Mouse (Mus musculus) CH12.LX (cell line): ENCODE data around the gene Usp19. TPM values are rescaled to one million over a fixed set of nuclear protein-coding genes. Genes with fewer than 3 reads are reported as not detected.

ENCODE experiments used
- DNase-seq: peaks from one replicate; pipeline ENCODE4 v3.0.0-alpha.2; 2013; ENCODE audit errors: extremely low read depth
- H3K27ac ChIP-seq: 2 replicates; pipeline ENCODE4 v1.5.1; 2012; ENCODE audit warnings: low read depth, mild to moderate bottlenecking, control low read depth, moderate library complexity; ENCODE audit not compliant: insufficient read depth
- H3K27me3 ChIP-seq: replicated peaks from 2 replicates; pipeline ENCODE3; 2012; ENCODE audit warnings: inconsistent platforms
- H3K36me3 ChIP-seq, 2 experiments: replicated peaks in 1 of 2; 2 replicates each; pipeline versions ENCODE3 to v1.6.1; 2012; ENCODE audit warnings: inconsistent platforms in 1 of 2, low read length in 1 of 2, mild to moderate bottlenecking in 1 of 2, mixed read lengths in 1 of 2, moderate library complexity in 1 of 2; ENCODE audit not compliant: control insufficient read depth in 1 of 2, insufficient read depth in 1 of 2
- H3K4me1 ChIP-seq, 2 experiments: 2 replicates each; pipeline ENCODE4 v1.6.1; 2012; ENCODE audit warnings: inconsistent platforms in 1 of 2, moderate library complexity in 1 of 2; ENCODE audit not compliant: insufficient read depth in 2 of 2, control insufficient read depth in 1 of 2
- H3K4me2 ChIP-seq: 2 replicates; pipeline ENCODE4 v1.6.1; 2012; ENCODE audit warnings: low read depth, mild to moderate bottlenecking, control low read depth; ENCODE audit not compliant: poor library complexity, insufficient read depth, severe bottlenecking
- H3K4me3 ChIP-seq, 3 experiments: fragments of 150-350 bp in 1 of 3; sonication (generic) in 1 of 3; replicated peaks in 1 of 3; 2 replicates each; pipeline versions ENCODE3 to v1.5.1; 2011 to 2012; ENCODE audit warnings: low read depth in 2 of 3, low read length in 2 of 3, mild to moderate bottlenecking in 2 of 3, moderate library complexity in 2 of 3, control low read depth in 1 of 3, improper control_type of control experiment in 1 of 3, inconsistent platforms in 1 of 3, mixed read lengths in 1 of 3; ENCODE audit not compliant: poor library complexity in 1 of 3
- H3K79me2 ChIP-seq: replicated peaks from 2 replicates; pipeline ENCODE4 v1.6.1; 2012; ENCODE audit warnings: mild to moderate bottlenecking, moderate library complexity; ENCODE audit not compliant: control insufficient read depth, poor library complexity, insufficient read depth, severe bottlenecking; ENCODE audit errors: extremely low read depth
- H3K9ac ChIP-seq: 2 replicates; pipeline ENCODE4 v1.6.1; 2012; ENCODE audit warnings: low read depth, mild to moderate bottlenecking, control low read depth, moderate library complexity; ENCODE audit not compliant: insufficient read depth
- H3K9me3 ChIP-seq: replicated peaks from 2 replicates; pipeline ENCODE3; 2012; ENCODE audit warnings: low read length, inconsistent platforms, mixed read lengths
- BHLHE40 ChIP-seq: IDR thresholded peaks from 2 replicates; pipeline ENCODE4 v1.6.1; 2011; ENCODE audit warnings: mild to moderate bottlenecking, low read depth, low read length, improper control_type of control experiment
- CHD1 ChIP-seq: IDR thresholded peaks from 2 replicates; pipeline ENCODE4 v1.6.1; 2012; ENCODE audit warnings: low read depth, low read length, improper control_type of control experiment, inconsistent platforms
- CTCF ChIP-seq, 2 experiments: IDR thresholded peaks in 1 of 2; conservative IDR thresholded peaks in 1 of 2; 2 replicates each; pipeline ENCODE4 v1.5.1; 2011 to 2012; ENCODE audit warnings: low read depth in 2 of 2, low read length in 2 of 2, improper control_type of control experiment in 1 of 2, inconsistent platforms in 1 of 2, mild to moderate bottlenecking in 1 of 2, moderate library complexity in 1 of 2
- ELF1 ChIP-seq: IDR thresholded peaks from 2 replicates; pipeline ENCODE4 v1.6.1; 2014; ENCODE audit warnings: low read depth, mild to moderate bottlenecking, inconsistent platforms, low read length, improper control_type of control experiment
- ETS1 ChIP-seq: conservative IDR thresholded peaks from 2 replicates; pipeline ENCODE4 v1.6.1; 2012; ENCODE audit warnings: low read depth, mild to moderate bottlenecking, inconsistent platforms, low read length, improper control_type of control experiment, moderate library complexity
- GABPA ChIP-seq: IDR thresholded peaks from 2 replicates; pipeline ENCODE4 v1.6.1; 2012; ENCODE audit warnings: low read depth, low read length, improper control_type of control experiment, inconsistent platforms; ENCODE audit not compliant: insufficient replicate concordance
- HCFC1 ChIP-seq: IDR thresholded peaks from 2 replicates; pipeline ENCODE4 v1.6.1; 2012; ENCODE audit warnings: low read depth, mild to moderate bottlenecking, inconsistent platforms, low read length, improper control_type of control experiment
- IRF4 ChIP-seq: IDR thresholded peaks from 2 replicates; pipeline ENCODE4 v1.6.1; 2014; ENCODE audit warnings: low read depth, mild to moderate bottlenecking, inconsistent platforms, low read length, improper control_type of control experiment
- JUN ChIP-seq: IDR thresholded peaks from 2 replicates; pipeline ENCODE4 v1.6.1; 2011; ENCODE audit warnings: low read depth, mild to moderate bottlenecking, low read length, improper control_type of control experiment, moderate library complexity; ENCODE audit not compliant: insufficient read depth
- JUND ChIP-seq: conservative IDR thresholded peaks from 2 replicates; pipeline ENCODE4 v1.6.1; 2011; ENCODE audit warnings: low read depth, low read length, improper control_type of control experiment
- MAFK ChIP-seq: IDR thresholded peaks from 2 replicates; pipeline ENCODE4 v1.6.1; 2011; ENCODE audit warnings: low read length, improper control_type of control experiment; ENCODE audit not compliant: insufficient replicate concordance
- MAX ChIP-seq: IDR thresholded peaks from 2 replicates; pipeline ENCODE4 v1.6.1; 2011; ENCODE audit warnings: low read length, improper control_type of control experiment
- MXI1 ChIP-seq: IDR thresholded peaks from 2 replicates; pipeline ENCODE4 v1.6.1; 2011; ENCODE audit warnings: mild to moderate bottlenecking, low read depth, low read length, improper control_type of control experiment
- NELFE ChIP-seq: IDR thresholded peaks from 2 replicates; pipeline ENCODE4 v1.6.1; 2011; ENCODE audit warnings: low read depth, low read length, improper control_type of control experiment
- NRF1 ChIP-seq: IDR thresholded peaks from 2 replicates; pipeline ENCODE4 v1.6.1; 2014; ENCODE audit warnings: low read depth, mild to moderate bottlenecking, inconsistent platforms, low read length, improper control_type of control experiment, moderate library complexity
- PAX5 ChIP-seq: IDR thresholded peaks from 2 replicates; pipeline ENCODE4 v1.6.1; 2012; ENCODE audit warnings: low read length, inconsistent platforms, mixed read lengths
- POLR2AphosphoS2 ChIP-seq: IDR thresholded peaks from 2 replicates; pipeline ENCODE4 v1.6.1; 2011; ENCODE audit warnings: low read depth, low read length, improper control_type of control experiment
- RAD21 ChIP-seq: IDR thresholded peaks from 2 replicates; pipeline ENCODE4 v1.6.1; 2011; ENCODE audit warnings: low read depth, mild to moderate bottlenecking, low read length, improper control_type of control experiment, moderate library complexity
- SIN3A ChIP-seq: IDR thresholded peaks from 2 replicates; pipeline ENCODE4 v1.6.1; 2012; ENCODE audit warnings: low read length, improper control_type of control experiment, inconsistent platforms
- TCF12 ChIP-seq: IDR thresholded peaks from 2 replicates; pipeline ENCODE4 v1.6.1; 2014; ENCODE audit warnings: low read depth, mild to moderate bottlenecking, inconsistent platforms, low read length, improper control_type of control experiment
- USF1 ChIP-seq: IDR thresholded peaks from 2 replicates; pipeline ENCODE4 v1.6.1; 2014; ENCODE audit warnings: low read depth, mild to moderate bottlenecking, inconsistent platforms, low read length, improper control_type of control experiment
- USF2 ChIP-seq: conservative IDR thresholded peaks from 2 replicates; pipeline ENCODE4 v1.6.1; 2011; ENCODE audit warnings: low read depth, low read length, improper control_type of control experiment
- ZC3H11A ChIP-seq: IDR thresholded peaks from 2 replicates; pipeline ENCODE4 v1.6.1; 2012; ENCODE audit warnings: low read depth, mild to moderate bottlenecking, inconsistent platforms, low read length, improper control_type of control experiment
- ZKSCAN1 ChIP-seq: IDR thresholded peaks from 2 replicates; pipeline ENCODE4 v1.6.1; 2012; ENCODE audit warnings: low read depth, inconsistent platforms, low read length, improper control_type of control experiment, borderline replicate concordance
- ZMIZ1 ChIP-seq: IDR thresholded peaks from 2 replicates; pipeline ENCODE4 v1.6.1; 2012; ENCODE audit warnings: low read depth, mild to moderate bottlenecking, inconsistent platforms, low read length, improper control_type of control experiment
- ZNF384 ChIP-seq: IDR thresholded peaks from 2 replicates; pipeline ENCODE4 v1.6.1; 2012; ENCODE audit warnings: low read depth, low read length, improper control_type of control experiment, inconsistent platforms
- dilution Hi-C: fragments of 300-500 bp; cut with MboI; formaldehyde crosslinking; loops from 2 replicates; pipeline ENCODE4 v1.14.3; 2020; ENCODE audit warnings: low sequenced_read_pairs; ENCODE audit not compliant: extremely low pct_unique_long_range_greater_than_20kb, extremely low pct_ligation_motif_present
- in situ Hi-C: fragments of 300-500 bp; cut with MboI; formaldehyde crosslinking; loops from 3 replicates; pipeline ENCODE4 v1.14.3; 2019; ENCODE audit warnings: low sequenced_read_pairs, low pct_ligation_motif_present, low pct_unique_long_range_greater_than_20kb, mixed read lengths
- polyA plus RNA-seq: library from polyadenylated mRNA; unstranded; fragments of >175 nt; gene quantifications from 2 replicates; pipeline ENCODE4 v1.2.1, GENCODE M21; 2012; ENCODE audit warnings: low read depth; ENCODE audit not compliant: insufficient read length
- total RNA-seq, 2 experiments: library from RNA; depleted of rRNA; stranded (reverse); fragments of 300-350 nt in 1 of 2; fragments of >200 nt in 1 of 2; gene quantifications; 2 replicates each; pipeline ENCODE4 v1.2.3; 2012 to 2014

The Usp19 gene
- total and polyA plus RNA-seq, 3 experiments: 36.5 to 106 (median 69.9) TPM

- no peak overlapping the region for H3K9ac ChIP-seq
- dilution Hi-C loops: no loop called here
- H3K4me1 ChIP-seq: no peaks in the 10 kb centered on the region
- no peak overlapping the region for H3K27ac ChIP-seq
- peaks cover 6% of the 10 kb centered on the region for H3K27me3 ChIP-seq
- no peaks in the 10 kb centered on the region for H3K36me3 ChIP-seq
- no peaks in the 10 kb centered on the region for H3K79me2 ChIP-seq
- TF ChIP-seq SIN3A (no peak), JUND (no peak), NRF1 (no peak), TCF12 (no peak), HCFC1 (no peak), ZC3H11A (no peak), NELFE (no peak), IRF4 (no peak), BHLHE40 (no peak), RAD21 (no peak), CTCF (conservative IDR thresholded peaks at IDR 0.05 in 1 of 2, IDR thresholded peaks at IDR 0.05 in 1 of 2; ENCODE audit: low read depth in 2 of 2, low read length in 2 of 2) (no peak), JUN (no peak), USF2 (no peak), MAX (no peak), ZKSCAN1 (no peak), ZNF384 (no peak), ZMIZ1 (no peak)
- no peaks in the 10 kb centered on the region for H3K9me3 ChIP-seq
- no peak overlapping the region for H3K4me2 ChIP-seq
- DNase-seq: no peak
- no peak overlapping the region for H3K4me3 ChIP-seq
- in situ Hi-C loops: no loop called here
Measured at GRCm38 (mm10) chr9:108481520-108482210, 8.7 kb upstream of the Usp19 start.

DNA sequence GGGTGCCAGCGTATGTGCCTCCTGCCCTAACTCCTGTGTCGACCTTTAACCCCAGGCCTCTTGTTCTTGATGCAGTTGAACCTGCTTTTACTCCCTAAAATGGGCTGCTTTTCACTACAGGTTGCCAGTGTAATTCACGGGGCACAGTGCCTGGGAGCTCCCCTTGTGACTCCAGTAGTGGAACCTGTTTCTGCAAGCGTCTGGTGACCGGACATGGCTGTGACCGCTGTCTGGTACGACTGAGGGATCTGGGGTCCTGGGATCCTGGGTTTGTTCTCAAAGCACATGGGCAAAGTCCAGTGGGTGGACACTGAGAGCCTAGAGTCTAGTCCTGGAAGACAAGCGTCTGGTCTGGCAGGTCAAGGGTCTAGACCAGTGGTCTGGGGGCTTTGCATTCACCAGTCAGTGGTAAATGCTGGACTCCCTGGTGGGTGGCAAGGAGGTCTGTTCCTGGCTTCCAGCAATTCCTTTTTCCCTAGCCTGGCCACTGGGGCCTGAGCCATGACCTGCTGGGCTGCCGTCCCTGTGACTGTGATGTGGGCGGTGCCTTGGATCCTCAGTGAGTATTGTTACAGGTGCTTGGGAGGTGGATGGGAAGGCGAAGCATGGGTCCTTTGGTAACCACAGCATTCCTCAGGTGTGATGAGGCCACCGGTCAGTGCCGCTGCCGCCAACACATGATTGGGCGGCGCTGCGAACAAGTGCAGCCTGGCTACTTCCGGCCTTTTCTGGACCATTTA is 7.2 kb upstream of the Usp19 start:
- in situ Hi-C loops: no loop called here
- Histone ChIP-seq H3K27me3 (peaks cover 6% of the 10 kb centered on the region), H3K79me2 (no peaks in the 10 kb centered on the region), H3K27ac (no peak overlapping the region), H3K36me3 (no peaks in the 10 kb centered on the region), H3K4me1 (no peaks in the 10 kb centered on the region), H3K9me3 (no peaks in the 10 kb centered on the region), H3K4me3 (no peak overlapping the region), H3K9ac (no peak overlapping the region), H3K4me2 (no peak overlapping the region)
- DNase-seq: no peak
- dilution Hi-C loops: no loop called here
- TF ChIP-seq ZMIZ1 (no peak), POLR2AphosphoS2 (no peak), GABPA (no peak), MAFK (no peak), PAX5 (no peak), SIN3A (no peak), MXI1 (no peak), USF1 (no peak), MAX (no peak), TCF12 (no peak), RAD21 (no peak), ETS1 (no peak), ZKSCAN1 (no peak), ELF1 (no peak), JUN (no peak), CHD1 (no peak), NRF1 (no peak), NELFE (no peak), IRF4 (no peak)
